Mouse (Mus musculus) G1E (cell line): Measurements from ENCODE around the gene Cnn1. TPM values are rescaled to one million over a fixed set of nuclear protein-coding genes. Genes with fewer than 3 reads are reported as not detected.
"Not testable (repeated sequence)": the region's sequence is repeated elsewhere in the genome, so short reads cannot be mapped to it uniquely, and the experiment has no call there.

Source experiments
- ATAC-seq: 2 replicates; pipeline ENCODE4 v1.8.0; 2016; ENCODE audit warnings: mild to moderate bottlenecking; ENCODE audit not compliant: insufficient number of reproducible peaks, poor library complexity, low FRiP score, severe bottlenecking; ENCODE audit errors: extremely low read depth
- DNase-seq: peaks from one replicate; pipeline ENCODE4 v3.0.0; 2012; ENCODE audit warnings: low spot score
- H3K27me3 ChIP-seq: 2 replicates; pipeline ENCODE4 v1.6.1; 2012; ENCODE audit warnings: mild to moderate bottlenecking, low read length, inconsistent platforms; ENCODE audit not compliant: insufficient read depth
- H3K36me3 ChIP-seq: replicated peaks from 2 replicates; pipeline ENCODE3; 2012; ENCODE audit warnings: mild to moderate bottlenecking, inconsistent platforms
- H3K4me1 ChIP-seq: 2 replicates; pipeline ENCODE4 v1.6.1; 2012; ENCODE audit warnings: low read depth, low read length, inconsistent platforms, mixed read lengths; ENCODE audit not compliant: insufficient read depth
- H3K4me3 ChIP-seq: 2 replicates; pipeline ENCODE4 v1.5.1; 2012; ENCODE audit warnings: low read depth, mild to moderate bottlenecking, inconsistent platforms, low read length, moderate library complexity, mixed read lengths
- H3K9me3 ChIP-seq: replicated peaks from 2 replicates; pipeline ENCODE4 v1.6.1; 2012; ENCODE audit warnings: inconsistent platforms
- CTCF ChIP-seq: IDR thresholded peaks from 2 replicates; pipeline ENCODE4 v1.5.1; 2012; ENCODE audit warnings: low read depth, low read length, inconsistent platforms, mixed read lengths
- GATA1 ChIP-seq: IDR thresholded peaks from 2 replicates; pipeline ENCODE4 v1.6.1; 2012; ENCODE audit warnings: borderline replicate concordance, low read length, inconsistent platforms, mixed read lengths
- GATA2 ChIP-seq: IDR thresholded peaks from 2 replicates; pipeline ENCODE4 v1.6.1; 2012; ENCODE audit warnings: low read depth, low read length, inconsistent platforms, borderline replicate concordance
- POLR2AphosphoS5 ChIP-seq: IDR thresholded peaks from 2 replicates; pipeline ENCODE4 v1.6.1; 2012; ENCODE audit warnings: low read depth, low read length, inconsistent platforms; ENCODE audit not compliant: insufficient replicate concordance
- TAL1 ChIP-seq: conservative IDR thresholded peaks from 2 replicates; pipeline ENCODE4 v1.6.1; 2012; ENCODE audit warnings: low read depth, low read length, inconsistent platforms, mixed read lengths
- polyA plus RNA-seq: library from polyadenylated mRNA; stranded (reverse); fragments of >175 nt; gene quantifications from 2 replicates; pipeline ENCODE4 v1.2.3, GENCODE M21; 2012
- total RNA-seq, 2 experiments: library from RNA; stranded (forward) in 1 of 2; stranded (reverse) in 1 of 2; fragments of 200-1000 nt in 1 of 2; fragments of >200 nt in 1 of 2; fragmentation: Nextera tagmentation in 1 of 2; gene quantifications; 2 replicates each; pipeline ENCODE4 v1.2.3; 2014 to 2017

Cnn1 gene
- total and polyA plus RNA-seq, 3 experiments = 0.05 TPM; not detected in 2

GRCm38 (mm10) chr9:22070791-22071573, 28.0 kb upstream of the Cnn1 start, which contains the start of the genes Gm49318 and Zfp653:
Gene Gm49318 (minus strand): TSS chr9:22071259.
Gene Zfp653 (minus strand): TSS chr9:22071376.
- peaks cover 29% of the 10 kb centered on the region for H3K4me1 ChIP-seq
- peak within 1 kb of the TSS; percentile 87 for H3K4me3 ChIP-seq
- peaks cover 82% of the 10 kb centered on the region for H3K36me3 ChIP-seq
- no peaks in the 10 kb centered on the region for H3K9me3 ChIP-seq
- DNase-seq = peak; percentile 97
- peak; percentile 94 for ATAC-seq
- TF ChIP-seq POLR2AphosphoS5 (no peak), TAL1 (no peak), CTCF (no peak), GATA1 (no peak), GATA2 (no peak)
- H3K27me3 ChIP-seq = no peaks in the 10 kb centered on the region

DNA sequence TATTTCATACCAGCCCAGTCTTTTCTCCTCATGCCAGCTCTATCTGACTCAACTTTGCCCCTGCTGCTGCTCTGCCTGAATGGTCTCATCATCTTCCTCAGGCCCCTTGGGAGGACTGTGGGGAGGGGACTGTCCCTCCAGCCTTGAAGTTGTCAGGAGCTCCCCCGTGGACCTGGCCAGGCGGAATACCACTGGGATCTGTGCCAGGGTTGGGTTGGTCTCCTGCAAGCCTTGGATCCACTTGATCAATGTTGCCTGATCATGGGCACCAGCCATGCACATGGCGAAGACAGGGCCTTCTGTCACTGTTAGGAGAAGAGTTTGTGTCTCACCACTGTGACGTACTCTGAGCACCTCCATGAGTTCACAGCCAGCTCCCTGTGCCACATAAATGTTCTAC, 26.7 kb upstream of the Cnn1 start:
- ATAC-seq = no peak
- Histone ChIP-seq H3K27me3 (no peaks in the 10 kb centered on the region), H3K4me3 (no peak overlapping the region; the same call in 1 of the 2 replicates), H3K4me1 (peaks cover 29% of the 10 kb centered on the region), H3K9me3 (no peaks in the 10 kb centered on the region), H3K36me3 (peaks cover 82% of the 10 kb centered on the region)
- no peak for DNase-seq
- TF ChIP-seq GATA1 (no peak), POLR2AphosphoS5 (no peak), TAL1 (no peak)

DNA sequence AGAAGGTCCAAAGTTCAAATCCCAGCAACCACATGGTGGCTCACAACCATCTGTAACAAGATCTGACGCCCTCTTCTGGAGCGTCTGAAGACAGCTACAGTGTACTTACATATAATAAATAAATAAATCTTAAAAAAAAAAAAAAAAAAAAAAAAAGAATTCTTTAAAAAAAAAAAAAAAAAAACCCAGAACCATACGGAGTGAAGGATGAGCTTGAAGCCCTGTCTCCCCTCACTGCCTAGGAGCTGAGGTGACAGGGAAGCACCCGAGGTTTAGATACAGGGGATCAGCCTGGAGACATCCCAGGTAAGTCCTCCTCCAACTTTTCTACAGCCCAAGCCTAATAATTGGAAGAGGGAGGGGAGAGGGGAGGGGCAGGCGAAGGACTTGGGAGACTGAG, 23.2 kb upstream of the Cnn1 start:
- Histone ChIP-seq H3K36me3 (peaks cover 82% of the 10 kb centered on the region), H3K4me1 (peaks cover 14% of the 10 kb centered on the region)
- not testable (repeated sequence) for DNase-seq, ATAC-seq, H3K9me3 ChIP-seq, H3K27me3 ChIP-seq, H3K4me3 ChIP-seq

DNA sequence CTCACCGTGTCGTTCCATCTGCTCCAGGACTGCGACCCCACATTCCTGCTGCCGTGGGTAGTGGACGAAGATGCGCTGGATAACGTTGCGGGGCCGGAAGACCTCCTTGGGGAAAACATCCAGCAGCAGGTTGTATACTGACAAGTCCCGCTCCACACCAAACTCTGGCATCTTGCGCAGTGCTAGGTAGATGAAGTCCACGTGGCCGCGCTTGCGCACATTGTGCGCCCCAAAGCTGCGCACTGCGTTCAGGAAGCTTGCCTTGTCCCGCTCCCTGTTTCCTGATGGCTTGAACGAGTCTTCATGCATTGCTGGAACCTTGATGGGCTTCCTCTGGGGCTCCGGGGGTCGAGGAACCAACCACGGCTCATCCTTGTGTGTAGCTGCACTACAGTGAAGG, 22.8 kb upstream of the Cnn1 start:
- TF ChIP-seq CTCF (no peak), GATA1 (no peak), TAL1 (no peak), POLR2AphosphoS5 (no peak), GATA2 (no peak)
- peaks cover 14% of the 10 kb centered on the region for H3K4me1 ChIP-seq
- no peaks in the 10 kb centered on the region for H3K9me3 ChIP-seq
- H3K27me3 ChIP-seq = no peaks in the 10 kb centered on the region
- H3K36me3 ChIP-seq = peaks cover 86% of the 10 kb centered on the region
- ATAC-seq (no peak), DNase-seq (no peak)
- H3K4me3 ChIP-seq = no peak overlapping the region

- Histone ChIP-seq H3K4me1 (peaks cover 31% of the 10 kb centered on the region), H3K4me3 (peak overlapping the region; percentile 93), H3K27me3 (no peaks in the 10 kb centered on the region), H3K9me3 (no peaks in the 10 kb centered on the region), H3K36me3 (peaks cover 40% of the 10 kb centered on the region)
- no peak for TF ChIP-seq TAL1
- TF ChIP-seq CTCF = no peak
- TF ChIP-seq GATA2 = no peak
- no peak for TF ChIP-seq POLR2AphosphoS5
- no peak for TF ChIP-seq GATA1
- no peak for ATAC-seq
- no peak for DNase-seq
Observed at GRCm38 (mm10) chr9:22084667-22085021, 14.4 kb upstream of the Cnn1 start.

GRCm38 (mm10) chr9:22085022-22085834, 13.8 kb upstream of the Cnn1 start, which contains the start of gene Ecsit:
Gene Ecsit (minus strand): TSS chr9:22085438.
- Histone ChIP-seq H3K27me3 (no peaks in the 10 kb centered on the region), H3K9me3 (no peaks in the 10 kb centered on the region), H3K36me3 (peaks cover 34% of the 10 kb centered on the region), H3K4me1 (peaks cover 31% of the 10 kb centered on the region), H3K4me3 (peak within 1 kb of the TSS; percentile 93)
- no peak for TF ChIP-seq GATA2
- TF ChIP-seq TAL1 = no peak
- no peak for TF ChIP-seq CTCF
- TF ChIP-seq POLR2AphosphoS5 = no peak
- no peak for TF ChIP-seq GATA1
- DNase-seq = peak; percentile 98
- ATAC-seq = peak; percentile 100
